Mouse (Mus musculus) heart, adult 2 months (tissue): ENCODE measurements around the gene Pign.

Experiments used
- CTCF ChIP-seq: fragments of 200-600 bp; IDR thresholded peaks from 2 replicates; pipeline ENCODE4 v1.8.1; 2022; ENCODE audit warnings: antibody characterized with exemption, mild to moderate bottlenecking, moderate library complexity
- POLR2A ChIP-seq: fragments of 200-500 bp; IDR thresholded peaks from 2 replicates; pipeline ENCODE4 v1.6.1; 2011; ENCODE audit warnings: mild to moderate bottlenecking, low read depth, low read length, control low read depth; ENCODE audit not compliant: insufficient read depth

DNA sequence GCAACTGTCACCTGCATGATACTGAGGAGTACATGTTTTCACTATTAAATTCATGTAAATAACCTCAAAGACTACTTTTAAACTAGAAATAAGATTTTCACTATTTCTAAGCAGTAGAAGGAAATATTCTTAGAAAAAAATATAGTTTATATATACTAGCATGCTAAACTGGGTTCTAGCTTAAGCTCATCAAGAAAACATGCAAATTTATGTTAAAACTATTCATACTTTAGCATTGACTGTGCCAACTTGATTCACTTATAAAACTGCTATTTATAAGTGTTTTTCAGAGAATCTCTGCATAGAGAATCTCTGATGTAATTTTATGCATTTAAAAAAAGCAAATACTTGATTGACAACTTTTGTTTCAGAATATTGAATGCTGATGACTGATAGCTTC lies 113.3 kb downstream of the Pign start:
- TF ChIP-seq POLR2A (no peak), CTCF (no peak)
